Mouse (Mus musculus): ENCODE measurements around the gene Rasgrp3. TPM values are rescaled to one million over a fixed set of nuclear protein-coding genes. Genes with fewer than 3 reads are reported as not detected.

Rasgrp3 gene
- polyA plus RNA-seq, 1 experiment from 2014 or later, result 4.7 TPM

DNA sequence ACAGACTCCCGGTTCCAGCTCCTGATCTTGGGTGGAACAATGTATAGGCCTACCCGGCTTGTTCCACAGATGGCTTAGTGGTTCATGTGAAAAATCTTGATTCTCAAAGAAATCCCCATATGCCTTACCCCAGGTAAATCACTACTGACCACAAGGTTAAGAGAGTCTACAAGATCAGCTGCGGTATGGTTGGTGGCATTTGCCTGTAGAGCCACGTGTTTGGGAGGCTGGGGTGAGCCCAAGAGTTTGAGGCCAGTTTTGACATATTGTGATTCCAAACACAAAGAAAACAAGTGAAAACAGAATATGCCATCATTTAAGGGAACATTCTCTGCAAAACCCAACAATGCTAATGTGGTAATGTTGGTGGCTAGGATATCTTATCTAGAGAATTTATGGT, 99.9 kb downstream of the Rasgrp3 start:
- Histone ChIP-seq H3K36me3 (ENCODE audit: control insufficient read depth, insufficient read depth, low read length) (peaks cover 13% of the 10 kb centered on the region; the same call in 1 of the 2 replicates), H3K4me1 (ENCODE audit: control insufficient read depth, insufficient read depth, low read length) (no peaks in the 10 kb centered on the region), H3K4me2 (ENCODE audit: low read depth, low read length) (no peak overlapping the region), H3K27me3 (ENCODE audit: control insufficient read depth, insufficient read depth, low read length) (no peaks in the 10 kb centered on the region), H3K9ac (replicated peaks; ENCODE audit: low read depth, low read length) (no peak overlapping the region), H3K9me3 (ENCODE audit: control insufficient read depth, low read length) (no peaks in the 10 kb centered on the region), H3K4me3 (ENCODE audit: low read depth, low read length) (no peak overlapping the region), H3K27ac (ENCODE audit: low read depth, low read length) (no peak overlapping the region)
- ATAC-seq (ENCODE audit: low read depth), result no peak
- 93% methylated on average over 4 of the region's 4 CpGs for WGBS

DNA sequence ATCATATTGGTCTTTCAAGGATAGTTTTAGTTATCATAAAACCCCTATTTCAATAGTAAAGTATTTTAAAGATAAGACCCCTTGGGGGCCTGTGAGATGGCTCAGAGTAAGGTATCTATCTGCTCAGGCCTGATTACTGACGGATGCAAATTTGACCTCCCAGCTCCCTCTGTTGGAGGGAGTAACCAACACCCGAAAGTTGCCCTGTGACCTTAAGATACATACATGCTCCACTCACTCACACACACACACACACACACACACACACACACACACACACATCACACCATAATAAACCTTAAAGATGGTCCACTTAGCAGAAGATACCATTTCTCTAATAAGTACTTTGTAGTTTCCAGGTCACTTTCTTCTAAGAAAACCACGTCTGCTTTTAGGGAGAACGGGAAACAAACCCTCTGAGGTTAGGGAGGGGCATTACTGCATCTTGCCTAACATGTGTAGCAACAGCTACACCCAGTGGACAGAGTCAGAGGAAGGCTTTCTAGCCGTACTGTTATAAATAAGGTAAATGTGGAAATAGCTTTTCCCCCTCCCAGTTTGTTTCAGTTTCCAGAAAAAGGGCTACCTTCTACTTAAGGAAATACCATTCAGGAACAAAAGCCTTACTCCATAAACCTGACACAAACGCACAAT, 100.8 kb downstream of the Rasgrp3 start:
- no peak overlapping the region for H3K4me2 ChIP-seq (ENCODE audit: low read depth, low read length)
- WGBS, result 45% methylated on average over 6 of the region's 6 CpGs
- no peaks in the 10 kb centered on the region for H3K27me3 ChIP-seq (ENCODE audit: control insufficient read depth, insufficient read depth, low read length)
- no peaks in the 10 kb centered on the region for H3K9me3 ChIP-seq (ENCODE audit: control insufficient read depth, low read length)
- ATAC-seq (ENCODE audit: low read depth), result peak; percentile 88
- H3K27ac ChIP-seq (ENCODE audit: low read depth, low read length), result no peak overlapping the region
- H3K36me3 ChIP-seq (ENCODE audit: control insufficient read depth, insufficient read depth, low read length), result peaks cover 13% of the 10 kb centered on the region; the same call in 1 of the 2 replicates
- no peak overlapping the region for H3K9ac ChIP-seq (replicated peaks; ENCODE audit: low read depth, low read length)
- no peaks in the 10 kb centered on the region for H3K4me1 ChIP-seq (ENCODE audit: control insufficient read depth, insufficient read depth, low read length)
- H3K4me3 ChIP-seq (ENCODE audit: low read depth, low read length), result no peak overlapping the region

DNA sequence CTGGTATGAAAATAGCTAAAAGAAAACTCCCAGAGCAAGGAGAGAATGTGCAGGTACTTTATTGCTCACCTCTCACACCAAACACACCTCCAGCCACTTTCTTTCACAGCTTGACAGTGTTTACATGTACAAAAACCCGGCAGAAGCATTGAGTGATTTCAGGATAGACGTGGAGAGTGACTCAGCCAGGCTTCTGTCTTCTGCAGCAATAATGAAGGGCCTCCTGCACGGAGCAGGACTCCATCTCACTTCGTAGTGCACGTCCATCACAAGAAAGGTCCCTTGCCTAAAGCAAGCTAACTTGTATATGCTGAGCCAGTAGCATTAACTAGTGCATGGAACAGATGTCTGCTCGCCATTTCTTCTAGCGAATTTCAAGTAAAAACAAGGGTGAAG, 101.4 kb downstream of the Rasgrp3 start:
- Histone ChIP-seq H3K4me1 (ENCODE audit: control insufficient read depth, insufficient read depth, low read length) (no peaks in the 10 kb centered on the region), H3K4me2 (ENCODE audit: low read depth, low read length) (no peak overlapping the region), H3K9ac (replicated peaks; ENCODE audit: low read depth, low read length) (no peak overlapping the region), H3K9me3 (ENCODE audit: control insufficient read depth, low read length) (no peaks in the 10 kb centered on the region), H3K27me3 (ENCODE audit: control insufficient read depth, insufficient read depth, low read length) (no peaks in the 10 kb centered on the region), H3K27ac (ENCODE audit: low read depth, low read length) (no peak overlapping the region), H3K4me3 (ENCODE audit: low read depth, low read length) (no peak overlapping the region), H3K36me3 (ENCODE audit: control insufficient read depth, insufficient read depth, low read length) (peaks cover 13% of the 10 kb centered on the region; the same call in 1 of the 2 replicates)
- WGBS, result 91% methylated on average over 7 of the region's 7 CpGs
- no peak for ATAC-seq (ENCODE audit: low read depth)

DNA sequence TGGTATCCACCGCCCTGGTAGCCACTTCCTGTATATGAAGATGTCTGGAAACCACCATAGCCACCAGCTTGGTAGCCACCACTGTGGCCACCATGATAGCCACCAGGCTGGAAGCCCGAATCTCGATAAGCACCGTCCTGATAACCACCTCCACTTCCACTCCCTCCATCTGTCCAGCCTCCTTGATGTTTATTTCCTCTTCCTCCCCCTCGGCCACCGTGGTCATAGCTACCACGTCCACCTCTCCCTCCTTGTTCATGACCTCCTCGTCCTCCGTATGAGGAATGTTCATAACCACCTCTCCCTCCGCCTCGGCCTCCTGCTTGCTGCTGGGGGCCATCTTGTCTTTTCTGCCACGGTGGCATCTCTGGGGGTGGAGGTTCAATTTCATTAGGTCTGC, 102.7 kb downstream of the Rasgrp3 start:
- no peak overlapping the region for H3K9ac ChIP-seq (replicated peaks; ENCODE audit: low read depth, low read length)
- H3K27ac ChIP-seq (ENCODE audit: low read depth, low read length), result no peak overlapping the region
- no peak for ATAC-seq (ENCODE audit: low read depth)
- no peak overlapping the region for H3K4me2 ChIP-seq (ENCODE audit: low read depth, low read length)
- H3K36me3 ChIP-seq (ENCODE audit: control insufficient read depth, insufficient read depth, low read length), result peaks cover 13% of the 10 kb centered on the region; the same call in 1 of the 2 replicates
- H3K4me1 ChIP-seq (ENCODE audit: control insufficient read depth, insufficient read depth, low read length), result no peaks in the 10 kb centered on the region
- no peaks in the 10 kb centered on the region for H3K27me3 ChIP-seq (ENCODE audit: control insufficient read depth, insufficient read depth, low read length)
- H3K4me3 ChIP-seq (ENCODE audit: low read depth, low read length), result no peak overlapping the region
- no peaks in the 10 kb centered on the region for H3K9me3 ChIP-seq (ENCODE audit: control insufficient read depth, low read length)
- 96% methylated on average over 12 of the region's 12 CpGs for WGBS

DNA sequence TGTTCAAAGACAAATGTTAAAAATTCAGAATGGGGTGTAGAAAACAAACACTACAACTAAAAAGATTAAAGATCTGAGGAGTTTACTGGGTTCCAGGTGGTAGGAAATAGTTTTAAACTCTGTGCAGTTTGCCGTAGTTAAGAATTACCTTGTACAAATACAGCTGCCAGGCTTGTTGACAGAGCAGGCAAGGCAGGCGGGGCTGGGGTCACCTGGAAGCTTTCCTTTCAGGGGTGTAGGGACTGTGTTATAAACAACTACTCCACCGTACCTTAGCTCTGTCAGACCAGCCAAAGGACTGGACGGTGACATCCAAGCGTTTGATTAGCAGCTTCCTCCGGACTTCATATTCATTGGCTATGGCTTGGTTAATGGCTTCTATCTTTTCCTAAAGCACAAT, 103.4 kb downstream of the Rasgrp3 start:
- 96% methylated on average over 6 of the region's 6 CpGs for WGBS
- peaks cover 13% of the 10 kb centered on the region; the same call in 1 of the 2 replicates for H3K36me3 ChIP-seq (ENCODE audit: control insufficient read depth, insufficient read depth, low read length)
- no peak overlapping the region for H3K4me3 ChIP-seq (ENCODE audit: low read depth, low read length)
- no peaks in the 10 kb centered on the region for H3K27me3 ChIP-seq (ENCODE audit: control insufficient read depth, insufficient read depth, low read length)
- H3K9ac ChIP-seq (replicated peaks; ENCODE audit: low read depth, low read length), result no peak overlapping the region
- no peak overlapping the region for H3K4me2 ChIP-seq (ENCODE audit: low read depth, low read length)
- H3K4me1 ChIP-seq (ENCODE audit: control insufficient read depth, insufficient read depth, low read length), result no peaks in the 10 kb centered on the region
- no peak overlapping the region for H3K27ac ChIP-seq (ENCODE audit: low read depth, low read length)
- H3K9me3 ChIP-seq (ENCODE audit: control insufficient read depth, low read length), result no peaks in the 10 kb centered on the region
- ATAC-seq (ENCODE audit: low read depth), result no peak

DNA sequence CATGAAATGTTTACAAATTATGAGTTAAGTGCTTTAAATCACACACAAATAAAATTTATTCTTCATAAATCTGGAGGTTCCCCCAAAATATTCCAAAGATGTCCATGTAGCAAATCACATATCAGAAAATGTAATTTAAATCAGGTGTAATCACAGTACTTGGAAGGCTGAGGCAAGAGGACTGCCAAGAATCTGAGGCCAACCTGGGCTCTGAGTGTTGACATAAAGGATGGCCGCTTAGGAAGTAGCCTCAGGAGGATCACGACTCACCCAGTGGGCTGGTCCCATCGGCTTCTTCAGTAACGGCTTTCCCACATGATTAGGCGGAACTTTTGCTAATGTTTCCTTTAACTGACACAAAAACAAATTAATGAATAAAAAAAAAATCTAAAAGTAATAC, 104.1 kb downstream of the Rasgrp3 start:
- Histone ChIP-seq H3K4me1 (ENCODE audit: control insufficient read depth, insufficient read depth, low read length) (no peaks in the 10 kb centered on the region), H3K9me3 (ENCODE audit: control insufficient read depth, low read length) (no peaks in the 10 kb centered on the region), H3K27me3 (ENCODE audit: control insufficient read depth, insufficient read depth, low read length) (no peaks in the 10 kb centered on the region), H3K4me3 (ENCODE audit: low read depth, low read length) (no peak overlapping the region), H3K4me2 (ENCODE audit: low read depth, low read length) (no peak overlapping the region), H3K27ac (ENCODE audit: low read depth, low read length) (no peak overlapping the region), H3K36me3 (ENCODE audit: control insufficient read depth, insufficient read depth, low read length) (peaks cover 18% of the 10 kb centered on the region; the same call in 1 of the 2 replicates), H3K9ac (replicated peaks; ENCODE audit: low read depth, low read length) (no peak overlapping the region)
- ATAC-seq (ENCODE audit: low read depth), result no peak
- WGBS, result 85% methylated on average over 5 of the region's 5 CpGs

DNA sequence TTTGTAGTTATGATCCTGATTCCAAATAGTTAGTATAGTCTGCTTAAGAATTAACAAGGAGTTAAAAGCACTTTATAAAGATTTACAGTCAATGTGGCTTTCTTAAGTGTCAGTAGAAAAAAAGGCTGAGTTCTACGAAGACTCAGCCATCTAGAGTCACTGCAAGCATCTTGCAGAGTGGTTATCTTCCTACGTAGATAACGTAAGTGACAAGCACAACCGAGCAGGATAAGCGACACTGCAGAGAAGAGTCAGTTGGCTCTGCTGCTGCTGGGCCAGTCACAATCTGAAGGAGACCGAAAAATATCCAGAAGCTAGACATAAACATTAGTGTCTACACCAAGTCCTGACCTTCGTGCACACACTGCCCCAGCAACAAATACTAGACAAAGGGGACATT, 107.7 kb downstream of the Rasgrp3 start:
- no peak for ATAC-seq (ENCODE audit: low read depth)
- 92% methylated on average over 7 of the region's 7 CpGs for WGBS
- Histone ChIP-seq H3K4me2 (ENCODE audit: low read depth, low read length) (no peak overlapping the region), H3K9me3 (ENCODE audit: control insufficient read depth, low read length) (no peaks in the 10 kb centered on the region), H3K9ac (replicated peaks; ENCODE audit: low read depth, low read length) (no peak overlapping the region), H3K36me3 (ENCODE audit: control insufficient read depth, insufficient read depth, low read length) (peaks cover 22% of the 10 kb centered on the region; the same call in 1 of the 2 replicates), H3K27me3 (ENCODE audit: control insufficient read depth, insufficient read depth, low read length) (no peaks in the 10 kb centered on the region), H3K4me3 (ENCODE audit: low read depth, low read length) (no peak overlapping the region), H3K27ac (ENCODE audit: low read depth, low read length) (no peak overlapping the region), H3K4me1 (ENCODE audit: control insufficient read depth, insufficient read depth, low read length) (no peaks in the 10 kb centered on the region)

DNA sequence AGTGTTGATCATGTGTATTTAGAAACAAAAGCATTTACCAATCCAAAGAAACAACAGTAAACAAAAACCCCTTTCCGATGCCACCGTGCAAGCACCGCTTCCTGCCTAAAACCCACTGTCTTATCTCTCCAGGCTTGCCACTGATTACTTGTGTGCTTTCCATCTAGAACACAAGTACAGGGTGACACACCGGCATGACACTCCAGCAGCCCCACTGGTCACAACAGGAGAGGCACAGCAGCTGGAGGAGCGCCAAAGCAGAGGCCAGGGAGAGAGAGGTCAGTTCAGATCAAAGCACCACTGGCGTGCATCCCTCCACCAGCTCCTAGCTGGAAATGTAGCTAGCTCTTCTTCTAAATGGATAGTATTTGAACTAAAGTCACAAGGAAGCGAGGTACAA, 108.6 kb downstream of the Rasgrp3 start:
- H3K9ac ChIP-seq (replicated peaks; ENCODE audit: low read depth, low read length), result no peak overlapping the region
- H3K4me3 ChIP-seq (ENCODE audit: low read depth, low read length), result no peak overlapping the region
- no peaks in the 10 kb centered on the region for H3K27me3 ChIP-seq (ENCODE audit: control insufficient read depth, insufficient read depth, low read length)
- no peaks in the 10 kb centered on the region for H3K9me3 ChIP-seq (ENCODE audit: control insufficient read depth, low read length)
- H3K4me2 ChIP-seq (ENCODE audit: low read depth, low read length), result no peak overlapping the region
- peaks cover 14% of the 10 kb centered on the region; the same call in 1 of the 2 replicates for H3K36me3 ChIP-seq (ENCODE audit: control insufficient read depth, insufficient read depth, low read length)
- H3K27ac ChIP-seq (ENCODE audit: low read depth, low read length), result no peak overlapping the region
- H3K4me1 ChIP-seq (ENCODE audit: control insufficient read depth, insufficient read depth, low read length), result no peaks in the 10 kb centered on the region
- 88% methylated on average over 7 of the region's 7 CpGs for WGBS
- ATAC-seq (ENCODE audit: low read depth), result no peak

DNA sequence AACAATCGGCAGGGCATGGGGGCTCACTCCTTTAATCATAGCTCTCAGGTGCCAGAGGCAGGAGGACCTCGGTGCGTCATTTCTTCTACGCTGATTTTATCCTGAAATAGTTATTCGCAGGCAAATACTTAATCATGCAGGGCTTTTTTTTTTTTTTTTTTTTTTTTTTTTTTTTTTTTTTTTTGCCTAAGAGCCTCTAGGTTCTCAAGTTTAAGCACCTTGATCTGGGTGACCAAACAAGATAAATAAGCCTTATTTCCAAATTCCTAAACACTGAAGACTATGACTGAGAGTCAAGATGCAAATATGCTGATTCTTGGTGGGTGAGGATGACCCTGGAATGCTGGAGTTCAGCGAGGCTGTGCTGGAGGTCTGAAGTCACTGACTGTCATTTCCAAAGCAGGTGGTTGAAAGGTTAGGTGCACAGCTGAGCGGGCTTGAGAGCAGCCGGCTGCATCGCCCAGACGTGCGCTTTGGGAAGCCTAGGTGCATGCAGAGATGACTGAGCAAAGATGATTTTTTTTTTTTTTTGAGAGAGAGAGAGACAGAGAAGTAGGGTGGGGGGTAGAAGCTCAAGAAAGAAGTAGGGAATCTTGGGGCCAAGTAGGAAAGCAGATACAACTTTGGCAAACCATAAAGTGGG, 115.2 kb downstream of the Rasgrp3 start:
- 40% methylated on average over 11 of the region's 11 CpGs for WGBS

More for the DNA sequence above, 115.2 kb downstream of the Rasgrp3 start:
- Histone ChIP-seq H3K9me3 (ENCODE audit: control insufficient read depth, low read length) (no peaks in the 10 kb centered on the region), H3K27me3 (ENCODE audit: control insufficient read depth, insufficient read depth, low read length) (no peaks in the 10 kb centered on the region), H3K27ac (ENCODE audit: low read depth, low read length) (no peak overlapping the region), H3K9ac (replicated peaks; ENCODE audit: low read depth, low read length) (peak overlapping the region; percentile 79), H3K4me1 (ENCODE audit: control insufficient read depth, insufficient read depth, low read length) (peaks cover 5% of the 10 kb centered on the region), H3K4me3 (ENCODE audit: low read depth, low read length) (peak overlapping the region; percentile 79), H3K36me3 (ENCODE audit: control insufficient read depth, insufficient read depth, low read length) (0 out of 2 replicates have a peak, but pooled peaks cover 6% of the 10 kb centered on the region), H3K4me2 (ENCODE audit: low read depth, low read length) (peak overlapping the region; percentile 75)
- peak; percentile 18 for ATAC-seq (ENCODE audit: low read depth)
